Mouse (Mus musculus) macrophage (primary cell): Measurements from ENCODE around the gene Cd320. TPM values are rescaled to one million over a fixed set of nuclear protein-coding genes. Genes with fewer than 3 reads are reported as not detected.

ENCODE experiments used
- H3K27ac ChIP-seq: fragments of 350-480 bp; formaldehyde crosslinking; 2 replicates; pipeline ENCODE4 v1.9.0; 2021
- H3K36me3 ChIP-seq: fragments of 350-480 bp; formaldehyde crosslinking; 2 replicates; pipeline ENCODE4 v1.9.0; 2021; ENCODE audit errors: inconsistent target
- H3K4me3 ChIP-seq: fragments of 350-480 bp; formaldehyde crosslinking; 2 replicates; pipeline ENCODE4 v1.9.0; 2021; ENCODE audit errors: inconsistent target
- H3K79me2 ChIP-seq: fragments of 350-480 bp; formaldehyde crosslinking; 2 replicates; pipeline ENCODE4 v1.9.0; 2021; ENCODE audit errors: inconsistent target
- WGBS: methylation state at CpG from one replicate; pipeline ENCODE4 v1.1.7; 2026; ENCODE audit warnings: inconsistent platforms; ENCODE audit not compliant: missing documents; 5-methylcytosine and 5-hydroxymethylcytosine counted together
- polyA plus RNA-seq: library from polyadenylated mRNA; stranded (reverse); fragments of 250-400 nt; gene quantifications from 3 replicates; pipeline ENCODE4 v1.2.4, GENCODE M21; 2018; ENCODE audit warnings: inconsistent platforms
- total RNA-seq, 78 experiments: library from RNA; depleted of rRNA; stranded (reverse); fragments of 250-400 nt; gene quantifications; 1 replicate in 9 of 78; 2 replicates in 24 of 78; 3 replicates in 43 of 78; 4 replicates in 2 of 78; pipeline ENCODE4 v1.2.4; 2018; ENCODE audit warnings: inconsistent platforms in 56 of 78

Cd320 gene
- total RNA-seq (2018; cell fraction: chromatin; rRNA removed): 1 to 10 TPM in 11 of 26 experiments, under 1 TPM in 8, not detected in 7; 0.41 to 3.8 (median 1.4) TPM
- total RNA-seq (2018; cell fraction: cytosol; rRNA removed): 1 to 10 TPM; 1.7 to 5.6 (median 3.7) TPM
- 1 to 10 TPM in 19 of 26 experiments, under 1 TPM in 5, not detected in 2; 0.62 to 6.4 (median 2.1) TPM for total RNA-seq (2018; cell fraction: nucleus; rRNA removed)
- 2.0 to 5.0 TPM (median 4.1 TPM) in 3 replicates for polyA plus RNA-seq

DNA sequence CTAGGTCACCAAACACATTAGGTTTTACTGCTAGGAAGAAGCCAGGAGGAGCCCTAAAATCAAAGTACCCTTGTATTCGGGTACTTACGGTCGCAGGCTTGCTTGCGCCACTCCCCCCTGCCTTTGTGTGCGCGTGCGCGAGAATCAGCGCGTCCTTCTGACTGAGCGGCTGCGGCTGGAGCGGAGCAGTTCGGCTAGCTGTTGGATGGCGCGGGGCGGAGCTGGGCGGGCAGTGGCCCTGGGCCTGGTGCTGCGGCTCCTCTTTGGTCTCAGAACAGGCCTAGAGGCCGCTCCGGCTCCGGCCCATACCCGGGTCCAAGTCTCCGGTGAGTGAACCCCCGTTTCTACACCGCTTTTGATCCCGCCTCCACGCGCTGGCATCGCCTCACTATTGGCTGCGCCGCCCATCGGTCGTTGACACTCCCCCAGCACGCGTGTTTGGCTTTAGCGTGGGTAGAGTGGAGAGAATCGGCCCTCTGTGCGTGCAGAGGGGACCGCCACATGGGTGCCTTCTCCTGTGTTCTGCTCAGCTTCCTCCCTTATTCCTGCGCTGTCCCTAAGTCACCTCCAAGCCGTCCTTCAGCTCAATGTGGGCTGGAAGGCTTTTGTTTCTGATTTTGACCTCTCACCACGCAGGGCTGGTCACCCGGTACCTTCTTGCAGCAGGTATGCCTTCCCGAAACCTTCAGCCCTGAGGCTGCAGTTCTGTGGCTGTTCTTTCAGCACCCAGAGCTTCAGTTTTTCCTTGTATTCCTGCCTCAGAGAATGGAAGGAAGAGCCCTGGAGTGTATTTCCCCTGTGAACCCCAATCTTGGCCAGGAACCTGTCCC lies at the start of gene Cd320:
TSS of gene Cd320 (plus strand) at position 126 of the 830 bp plus-strand sequence.
- Histone ChIP-seq H3K27ac (no peak within 1 kb of the TSS), H3K4me3 (peak within 1 kb of the TSS; percentile 50), H3K79me2 (no peaks in the 10 kb centered on the region), H3K36me3 (peaks cover 5% of the 10 kb centered on the region; the same call in 1 of the 2 replicates)
- under 1% methylated on average over 45 of the region's 45 CpGs for WGBS

DNA sequence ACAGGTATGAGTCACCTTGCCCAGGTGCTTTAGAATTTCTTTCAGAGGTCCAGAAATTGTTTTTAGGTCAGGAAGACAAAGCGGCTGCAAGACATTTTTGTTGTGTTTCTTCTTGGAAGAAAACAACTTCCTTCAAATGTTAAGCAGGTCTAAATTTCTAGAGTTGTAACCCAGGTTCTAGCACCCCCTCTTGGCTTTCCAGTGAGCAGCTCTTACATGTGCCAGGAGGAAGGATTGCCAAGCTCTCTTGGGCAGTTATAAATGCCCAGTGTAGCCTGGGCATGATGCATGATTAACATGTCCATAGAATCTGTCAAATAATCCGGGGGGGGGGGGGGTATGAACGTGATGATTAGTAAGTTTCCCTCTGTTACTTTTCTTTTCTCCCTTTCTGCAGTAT lies 44.6 kb upstream of the Cd320 start:
- Histone ChIP-seq H3K4me3 (no peak overlapping the region), H3K79me2 (no peaks in the 10 kb centered on the region), H3K27ac (no peak overlapping the region), H3K36me3 (no peaks in the 10 kb centered on the region)
- 29% methylated on average over 3 of the region's 3 CpGs for WGBS

DNA sequence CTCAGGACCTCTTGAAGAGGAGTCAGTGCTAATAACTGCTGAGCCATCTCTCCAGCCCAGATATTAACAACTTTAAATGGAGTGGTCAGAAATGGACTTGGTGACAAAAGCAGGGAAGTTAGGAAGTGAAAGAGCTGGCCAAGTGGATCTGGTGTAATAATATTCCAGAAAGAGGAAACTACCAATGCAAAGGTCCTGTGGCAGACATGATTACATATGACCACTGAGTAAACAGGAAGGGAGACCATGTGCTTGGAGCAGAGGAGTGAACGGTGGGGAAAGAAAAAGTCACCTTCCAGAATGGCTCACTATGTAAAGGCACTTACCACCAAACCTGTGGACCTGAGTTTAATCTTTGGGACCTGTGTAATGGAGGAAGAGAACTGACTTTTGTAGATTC lies 43.6 kb upstream of the Cd320 start:
- no peaks in the 10 kb centered on the region for H3K36me3 ChIP-seq
- no peak overlapping the region for H3K27ac ChIP-seq
- no peaks in the 10 kb centered on the region for H3K79me2 ChIP-seq
- no peak overlapping the region for H3K4me3 ChIP-seq
- WGBS: 0% methylated on average over 1 of the region's 1 CpGs

DNA sequence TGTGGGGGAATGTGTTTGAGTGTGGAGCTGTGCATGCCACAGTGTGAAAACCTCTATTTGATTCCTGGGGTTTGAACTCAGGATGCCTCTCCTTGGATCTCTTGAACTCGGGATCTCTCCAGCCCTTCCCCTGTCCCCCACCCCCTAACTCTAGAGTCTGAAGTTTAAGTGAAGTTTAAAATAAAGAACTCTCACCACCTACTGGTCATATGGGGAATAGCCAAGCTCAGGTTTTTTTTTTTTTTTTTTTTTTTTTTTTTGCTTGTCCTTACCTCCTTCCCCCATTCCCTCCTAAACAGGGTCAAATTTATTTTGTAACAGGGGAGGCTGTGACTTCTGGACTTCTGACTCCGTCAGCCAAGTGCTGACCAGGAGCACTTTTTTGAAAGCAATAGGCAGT lies 40.7 kb upstream of the Cd320 start:
- 0% methylated on average over 2 of the region's 2 CpGs for WGBS
- Histone ChIP-seq H3K27ac (no peak overlapping the region), H3K4me3 (no peak overlapping the region), H3K36me3 (no peaks in the 10 kb centered on the region), H3K79me2 (no peaks in the 10 kb centered on the region)

GRCm38 (mm10) chr17:33804205-33804604 lies 38.7 kb upstream of the Cd320 start:
- Histone ChIP-seq H3K36me3 (no peaks in the 10 kb centered on the region), H3K4me3 (no peak overlapping the region), H3K79me2 (no peaks in the 10 kb centered on the region), H3K27ac (no peak overlapping the region)
- 73% methylated on average over 4 of the region's 4 CpGs for WGBS

- WGBS: 100% methylated on average over 1 of the region's 1 CpGs
- no peaks in the 10 kb centered on the region for H3K79me2 ChIP-seq
- H3K4me3 ChIP-seq: no peak overlapping the region
- no peak overlapping the region for H3K27ac ChIP-seq
- H3K36me3 ChIP-seq: no peaks in the 10 kb centered on the region
Observed at GRCm38 (mm10) chr17:33804745-33805144, 38.1 kb upstream of the Cd320 start.

DNA sequence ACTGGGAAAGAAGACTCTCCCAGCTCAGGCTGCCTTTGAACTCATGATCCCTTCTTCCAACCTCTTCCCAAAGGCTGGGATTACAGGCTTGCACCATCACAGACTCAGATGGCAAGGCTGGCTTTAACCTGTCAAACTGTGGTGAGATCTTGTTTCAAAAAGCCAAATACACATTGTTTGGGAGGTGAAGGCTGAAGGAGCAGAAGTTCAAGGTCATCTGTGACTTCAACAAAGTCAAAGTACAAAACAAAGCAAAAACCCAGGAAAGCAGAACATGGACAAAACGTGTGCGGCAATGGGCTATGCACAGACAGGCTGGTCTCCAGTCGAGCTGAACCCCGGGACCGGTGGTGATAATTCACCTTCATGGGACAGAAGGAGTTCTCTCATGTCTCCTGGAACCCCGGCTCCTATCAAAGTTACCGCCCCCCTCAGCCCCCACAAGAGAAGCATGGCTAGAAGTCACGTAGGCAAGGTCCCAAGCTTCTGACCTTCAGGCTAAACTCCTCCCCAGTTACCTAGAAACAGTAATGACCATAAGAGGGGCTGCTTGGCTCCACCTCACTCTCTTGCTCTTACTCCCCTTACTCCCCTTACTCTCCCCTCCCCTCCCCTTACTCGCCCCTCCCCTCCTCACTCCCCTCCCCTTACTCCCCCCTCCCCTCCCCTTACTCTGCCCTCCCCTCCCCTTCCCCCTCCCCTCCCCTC lies 35.6 kb upstream of the Cd320 start:
- 82% methylated on average over 8 of the region's 9 CpGs for WGBS
- no peak overlapping the region for H3K27ac ChIP-seq
- no peaks in the 10 kb centered on the region for H3K79me2 ChIP-seq
- H3K4me3 ChIP-seq: no peak overlapping the region
- no peaks in the 10 kb centered on the region for H3K36me3 ChIP-seq

GRCm38 (mm10) chr17:33808192-33808591 lies 34.7 kb upstream of the Cd320 start:
- H3K79me2 ChIP-seq: no peaks in the 10 kb centered on the region
- no peaks in the 10 kb centered on the region for H3K36me3 ChIP-seq
- WGBS: 11% methylated on average over 10 of the region's 10 CpGs

DNA sequence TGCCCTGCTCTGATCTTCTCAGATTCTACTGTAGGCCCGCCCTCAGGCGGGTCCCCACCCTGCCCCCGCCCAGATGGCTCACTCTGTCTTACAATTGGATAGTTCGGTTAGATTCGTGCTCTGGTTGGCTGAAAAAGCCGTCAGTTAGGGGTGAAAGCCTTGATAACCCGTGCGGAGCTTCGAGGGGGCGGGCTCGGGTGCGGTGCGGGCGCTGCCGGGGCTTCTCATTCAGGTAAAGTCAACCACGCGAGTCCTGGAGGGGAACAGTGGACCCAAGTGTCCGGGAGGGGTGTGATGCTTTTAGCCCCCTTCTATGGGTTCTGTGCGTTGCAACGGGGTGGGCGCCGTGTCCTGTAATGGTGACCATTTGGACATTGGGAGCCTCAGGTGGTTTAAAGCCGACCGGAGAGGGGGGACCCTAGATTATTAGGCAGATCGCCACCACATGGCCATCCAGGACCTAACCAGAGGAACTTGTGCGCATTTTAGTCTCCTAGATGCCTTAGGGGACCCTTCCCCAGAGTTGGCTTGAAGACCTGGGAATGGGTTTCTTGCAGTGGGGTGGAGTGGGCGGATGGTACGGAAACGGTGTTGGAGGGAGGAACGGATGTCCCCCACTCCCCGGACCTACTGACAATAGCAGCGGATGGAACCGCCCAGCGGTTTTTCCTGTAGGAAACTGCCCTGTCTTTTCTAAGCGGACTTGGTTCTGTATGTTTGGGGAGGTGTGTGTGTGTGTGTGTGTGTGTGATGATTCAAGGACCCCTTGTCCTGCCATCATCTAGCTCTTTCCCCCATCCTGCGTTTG lies 32.4 kb upstream of the Cd320 start, which contains the start of gene Kank3:
TSS of gene Kank3 (plus strand) at position 186 of the 808 bp plus-strand sequence.
- Histone ChIP-seq H3K4me3 (peak within 1 kb of the TSS; percentile 50), H3K27ac (no peak within 1 kb of the TSS), H3K79me2 (no peaks in the 10 kb centered on the region), H3K36me3 (no peaks in the 10 kb centered on the region)
- WGBS: 3% methylated on average over 35 of the region's 36 CpGs

More at GRCm38 (mm10) chr17:33808192-33808591, 34.7 kb upstream of the Cd320 start:
- H3K27ac ChIP-seq: no peak overlapping the region
- H3K4me3 ChIP-seq: no peak overlapping the region

DNA sequence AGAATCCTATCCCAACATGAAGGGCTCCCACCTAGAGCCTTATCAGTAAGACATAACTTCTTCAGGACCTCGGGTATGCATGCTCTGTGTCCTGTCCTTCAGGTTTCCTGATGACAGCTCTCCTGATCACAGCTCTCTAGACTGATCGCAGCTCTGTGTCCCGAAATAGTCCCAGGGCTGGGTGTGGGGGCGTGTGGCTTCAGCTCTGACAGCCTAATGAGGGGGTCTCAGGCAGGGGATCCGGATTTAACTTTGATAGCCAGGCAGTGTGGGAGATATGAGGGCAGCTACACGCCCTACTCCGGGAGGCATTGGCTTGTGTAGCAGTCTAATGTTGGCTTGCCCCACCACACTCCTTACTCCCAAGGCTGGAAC lies 31.8 kb upstream of the Cd320 start:
- Histone ChIP-seq H3K27ac (no peak overlapping the region), H3K4me3 (peak overlapping the region; percentile 50; the same call in 1 of the 2 replicates), H3K79me2 (no peaks in the 10 kb centered on the region), H3K36me3 (no peaks in the 10 kb centered on the region)
- 42% methylated on average over 7 of the region's 7 CpGs for WGBS

DNA sequence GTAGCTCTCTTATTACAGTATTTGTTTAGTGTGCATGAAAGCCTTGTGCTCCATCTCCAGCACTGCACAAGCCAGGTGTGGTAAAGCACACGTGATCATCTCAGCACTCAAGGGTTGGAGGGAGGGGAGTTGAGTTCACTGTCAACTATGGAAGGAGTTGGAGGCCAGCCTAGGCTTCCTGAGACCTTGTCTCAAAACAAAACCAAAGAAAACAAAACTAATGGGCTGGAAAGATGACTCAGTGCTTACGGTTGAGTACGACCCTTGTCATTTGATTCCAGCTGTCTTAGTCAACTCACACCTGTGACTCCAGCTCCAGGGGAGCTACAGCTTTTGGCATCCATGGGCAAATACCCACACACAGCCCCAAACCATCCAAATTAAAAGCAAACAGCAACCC lies 30.4 kb upstream of the Cd320 start:
- H3K27ac ChIP-seq: no peak overlapping the region
- H3K79me2 ChIP-seq: no peaks in the 10 kb centered on the region
- no peaks in the 10 kb centered on the region for H3K36me3 ChIP-seq
- no peak overlapping the region for H3K4me3 ChIP-seq
- 45% methylated on average over 3 of the region's 3 CpGs for WGBS

DNA sequence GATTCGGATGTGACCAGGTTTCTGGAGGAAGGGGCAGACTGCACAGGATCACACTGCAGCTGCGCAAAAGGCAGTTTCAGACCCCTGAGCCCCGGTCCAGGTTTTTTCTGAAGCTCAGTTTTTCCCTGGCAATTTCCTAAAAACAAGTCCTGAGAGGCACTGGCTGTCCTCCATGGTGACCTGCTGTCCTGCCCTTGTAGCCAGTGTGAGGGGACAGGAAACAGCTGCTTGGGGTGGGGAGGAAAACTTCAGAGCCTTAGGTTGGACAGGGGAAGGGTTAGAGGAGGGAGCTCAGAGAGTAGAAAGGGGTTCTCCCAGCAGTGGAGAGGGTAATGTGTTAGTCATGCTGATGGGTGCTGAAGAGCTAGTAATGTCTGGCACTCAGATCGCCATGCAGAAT lies 29.9 kb upstream of the Cd320 start:
- 55% methylated on average over 4 of the region's 4 CpGs for WGBS
- H3K79me2 ChIP-seq: no peaks in the 10 kb centered on the region
- H3K36me3 ChIP-seq: no peaks in the 10 kb centered on the region
- H3K27ac ChIP-seq: no peak overlapping the region
- no peak overlapping the region for H3K4me3 ChIP-seq

GRCm38 (mm10) chr17:33815399-33815798 lies 27.5 kb upstream of the Cd320 start:
- no peak overlapping the region for H3K27ac ChIP-seq
- no peaks in the 10 kb centered on the region for H3K36me3 ChIP-seq
- no peak overlapping the region for H3K4me3 ChIP-seq
- 100% methylated on average over 4 of the region's 6 CpGs for WGBS
- H3K79me2 ChIP-seq: no peaks in the 10 kb centered on the region

GRCm38 (mm10) chr17:33816612-33817011 lies 26.3 kb upstream of the Cd320 start:
- H3K79me2 ChIP-seq: 0 out of 2 replicates have a peak, but pooled peaks cover under 1% of the 10 kb centered on the region
- WGBS: 65% methylated on average over 5 of the region's 5 CpGs
- H3K27ac ChIP-seq: peak overlapping the region; percentile 51
- H3K36me3 ChIP-seq: peaks cover 3% of the 10 kb centered on the region; the same call in 1 of the 2 replicates
- peak overlapping the region; percentile 33 for H3K4me3 ChIP-seq
